Mouse (Mus musculus) ES-Bruce4 (cell line): ENCODE measurements around the gene Relb. TPM values are rescaled to one million over a fixed set of nuclear protein-coding genes. Genes with fewer than 3 reads are reported as not detected.

Experiments used
- H3K27ac ChIP-seq: 2 replicates; pipeline ENCODE4 v1.5.1; 2012; ENCODE audit warnings: low read length, inconsistent platforms; ENCODE audit not compliant: insufficient read depth
- H3K27me3 ChIP-seq: 2 replicates; pipeline ENCODE4 v1.6.1; 2012; ENCODE audit warnings: mild to moderate bottlenecking, low read length, inconsistent platforms; ENCODE audit not compliant: control insufficient read depth, poor library complexity, insufficient read depth, severe bottlenecking
- H3K36me3 ChIP-seq: 2 replicates; pipeline ENCODE4 v1.6.1; 2012; ENCODE audit warnings: inconsistent platforms, mild to moderate bottlenecking, low read length, moderate library complexity; ENCODE audit not compliant: control insufficient read depth, poor library complexity, insufficient read depth, severe bottlenecking
- H3K4me1 ChIP-seq: one replicate; pipeline ENCODE4 v1.8.1; 2011; ENCODE audit warnings: low read length; ENCODE audit not compliant: control insufficient read depth, insufficient read depth
- H3K4me3 ChIP-seq: 2 replicates; pipeline ENCODE4 v1.5.1; 2011; ENCODE audit warnings: low read depth, mild to moderate bottlenecking, low read length
- H3K9ac ChIP-seq: 2 replicates; pipeline ENCODE4 v1.6.1; 2012; ENCODE audit warnings: low read depth, mild to moderate bottlenecking, inconsistent platforms; ENCODE audit not compliant: poor library complexity, severe bottlenecking
- H3K9me3 ChIP-seq: replicated peaks from 2 replicates; pipeline ENCODE4 v1.6.1; 2012; ENCODE audit warnings: mild to moderate bottlenecking, low read length, inconsistent platforms; ENCODE audit not compliant: control insufficient read depth, poor library complexity, insufficient read depth, severe bottlenecking
- CTCF ChIP-seq: IDR thresholded peaks from one replicate; pipeline ENCODE4 v1.8.1; 2011; ENCODE audit warnings: low read depth, low read length
- EP300 ChIP-seq: IDR thresholded peaks from 2 replicates; pipeline ENCODE4 v1.6.1; 2011; ENCODE audit warnings: low read depth, low read length; ENCODE audit not compliant: insufficient read depth
- POLR2A ChIP-seq: IDR thresholded peaks from one replicate; pipeline ENCODE4 v1.8.1; 2011; ENCODE audit warnings: low read length; ENCODE audit not compliant: insufficient read depth
- polyA plus RNA-seq: library from polyadenylated mRNA; stranded (reverse); fragments of >200 nt; gene quantifications from 2 replicates; pipeline ENCODE4 v1.2.4, GENCODE M21; 2011; ENCODE audit warnings: low read depth; ENCODE audit not compliant: missing spikeins, insufficient read depth, insufficient read length

Relb gene
- polyA plus RNA-seq, 1 experiment: 11.7 TPM

- H3K9ac ChIP-seq: peak within 1 kb of the TSS; percentile 82
- no peaks in the 10 kb centered on the region for H3K27me3 ChIP-seq
- peaks cover 5% of the 10 kb centered on the region for H3K4me1 ChIP-seq
- 0 out of 2 replicates have a peak within 1 kb of the TSS, but pooled peaks have one; percentile 9 for H3K27ac ChIP-seq
- H3K4me3 ChIP-seq: peak within 1 kb of the TSS; percentile 85
- peaks cover 16% of the 10 kb centered on the region for H3K36me3 ChIP-seq
- TF ChIP-seq EP300 (no peak), CTCF (no peak), POLR2A (peak; percentile 30)
- no peaks in the 10 kb centered on the region for H3K9me3 ChIP-seq
Observed at GRCm38 (mm10) chr7:19603849-19604605, 25.2 kb downstream of the Relb start, which contains the start of gene Clasrp. TSS of gene Clasrp (minus strand) at chr7:19604486.

- H3K9ac ChIP-seq: peak overlapping the region; percentile 82
- TF ChIP-seq CTCF (no peak), EP300 (no peak), POLR2A (no peak)
- peak overlapping the region; percentile 28 for H3K4me3 ChIP-seq
- no peak overlapping the region for H3K27ac ChIP-seq
- no peaks in the 10 kb centered on the region for H3K27me3 ChIP-seq
- H3K4me1 ChIP-seq: peaks cover 5% of the 10 kb centered on the region
- H3K9me3 ChIP-seq: no peaks in the 10 kb centered on the region
- peaks cover 16% of the 10 kb centered on the region for H3K36me3 ChIP-seq
Observed at GRCm38 (mm10) chr7:19603055-19603454, 26.2 kb downstream of the Relb start.

GRCm38 (mm10) chr7:19600562-19600961 lies 28.7 kb downstream of the Relb start:
- Histone ChIP-seq H3K9me3 (no peaks in the 10 kb centered on the region), H3K9ac (no peak overlapping the region), H3K4me3 (no peak overlapping the region), H3K36me3 (peaks cover 16% of the 10 kb centered on the region), H3K4me1 (peaks cover 5% of the 10 kb centered on the region), H3K27ac (no peak overlapping the region), H3K27me3 (no peaks in the 10 kb centered on the region)
- TF ChIP-seq CTCF: no peak
- TF ChIP-seq EP300: no peak
- TF ChIP-seq POLR2A: no peak

- no peaks in the 10 kb centered on the region for H3K9me3 ChIP-seq
- H3K4me3 ChIP-seq: no peak overlapping the region
- peaks cover 2% of the 10 kb centered on the region for H3K4me1 ChIP-seq
- peak overlapping the region; percentile 30; the same call in 1 of the 2 replicates for H3K27ac ChIP-seq
- peaks cover 21% of the 10 kb centered on the region for H3K36me3 ChIP-seq
- no peaks in the 10 kb centered on the region for H3K27me3 ChIP-seq
- TF ChIP-seq EP300 (0 out of 2 replicates have a peak, but pooled peaks have one; percentile 33), POLR2A (no peak)
- no peak overlapping the region for H3K9ac ChIP-seq
Observed at GRCm38 (mm10) chr7:19593061-19593730, 36.0 kb downstream of the Relb start.

- Histone ChIP-seq H3K4me1 (peaks cover 2% of the 10 kb centered on the region), H3K9ac (no peak overlapping the region), H3K4me3 (no peak overlapping the region), H3K9me3 (no peaks in the 10 kb centered on the region), H3K27ac (no peak overlapping the region), H3K27me3 (no peaks in the 10 kb centered on the region), H3K36me3 (peaks cover 30% of the 10 kb centered on the region)
- peak; percentile 74 for TF ChIP-seq CTCF
- no peak for TF ChIP-seq EP300
- TF ChIP-seq POLR2A: no peak
Observed at GRCm38 (mm10) chr7:19589917-19590316, 39.3 kb downstream of the Relb start.

- no peaks in the 10 kb centered on the region for H3K9me3 ChIP-seq
- H3K4me1 ChIP-seq: peaks cover 2% of the 10 kb centered on the region
- no peak overlapping the region for H3K27ac ChIP-seq
- H3K4me3 ChIP-seq: no peak overlapping the region
- no peaks in the 10 kb centered on the region for H3K27me3 ChIP-seq
- H3K9ac ChIP-seq: no peak overlapping the region
- peaks cover 35% of the 10 kb centered on the region for H3K36me3 ChIP-seq
- TF ChIP-seq CTCF: peak; percentile 72
- TF ChIP-seq EP300: no peak
- no peak for TF ChIP-seq POLR2A
Observed at GRCm38 (mm10) chr7:19589207-19589606, 40.0 kb downstream of the Relb start.
